In genomic region chr17:84189127-84189854, GRCm38 (mm10) we compare ENCODE assay signal across 8 mouse cellular contexts. TPM values are rescaled to one million over a fixed set of nuclear protein-coding genes. Genes with fewer than 3 reads are reported as not detected.
DNase-seq lines count a peak whose midpoint lies in the region; ATAC-seq and TF ChIP-seq lines count a peak whose summit lies in the region.

No protein-coding gene starts in this region.

- H3K27me3 ChIP-seq in ES-Bruce4 (ENCODE audit: control insufficient read depth, insufficient read depth, low read length, poor library complexity, severe bottlenecking) = no peaks in the 10 kb centered on the region
- H3K27me3 ChIP-seq in forebrain, embryonic 14.5 days (replicated peaks; ENCODE audit: control insufficient read depth, insufficient read depth, low read length) = 0 out of 2 replicates have a peak, but pooled peaks cover 3% of the 10 kb centered on the region
- no peaks in the 10 kb centered on the region for H3K27me3 ChIP-seq in kidney, adult 2 months (replicated peaks; ENCODE audit: control insufficient read depth, insufficient read depth, low read length)
- H3K27me3 ChIP-seq in midbrain, embryonic 14.5 days (ENCODE audit: control insufficient read depth, insufficient read depth, low read length) = peaks cover 10% of the 10 kb centered on the region; the same call in 1 of the 2 replicates

- H3K36me3 ChIP-seq in ES-Bruce4 (ENCODE audit: control insufficient read depth, insufficient read depth, low read length, poor library complexity, severe bottlenecking) = peaks cover 10% of the 10 kb centered on the region
- H3K36me3 ChIP-seq in forebrain, embryonic 14.5 days (ENCODE audit: control insufficient read depth, insufficient read depth, low read length) = peaks cover 15% of the 10 kb centered on the region
- peaks cover 17% of the 10 kb centered on the region for H3K36me3 ChIP-seq in kidney, adult 2 months (ENCODE audit: control insufficient read depth, insufficient read depth, low read length)
- peaks cover 11% of the 10 kb centered on the region; the same call in 1 of the 2 replicates for H3K36me3 ChIP-seq in midbrain, embryonic 14.5 days (ENCODE audit: control insufficient read depth, insufficient read depth, low read length)

- H3K4me1 ChIP-seq in ES-Bruce4 (ENCODE audit: control insufficient read depth, insufficient read depth, low read length) = peaks cover 3% of the 10 kb centered on the region
- H3K4me1 ChIP-seq in forebrain, embryonic 14.5 days (ENCODE audit: control insufficient read depth, insufficient read depth, low read length) = peaks cover 7% of the 10 kb centered on the region; the same call in 1 of the 2 replicates
- peaks cover 9% of the 10 kb centered on the region; the same call in 1 of the 2 replicates for H3K4me1 ChIP-seq in kidney, adult 2 months (ENCODE audit: control insufficient read depth, insufficient read depth, low read length)
- H3K4me1 ChIP-seq in midbrain, embryonic 14.5 days (ENCODE audit: control insufficient read depth, insufficient read depth, low read length) = peaks cover 15% of the 10 kb centered on the region

- no peaks in the 10 kb centered on the region for H3K9me3 ChIP-seq in ES-Bruce4 (replicated peaks; ENCODE audit: control insufficient read depth, insufficient read depth, low read length, poor library complexity, severe bottlenecking)
- H3K9me3 ChIP-seq in forebrain, embryonic 14.5 days (replicated peaks; ENCODE audit: control insufficient read depth, low read length) = no peaks in the 10 kb centered on the region
- no peaks in the 10 kb centered on the region for H3K9me3 ChIP-seq in midbrain, embryonic 14.5 days (ENCODE audit: control insufficient read depth, low read length)

- no peak for TF ChIP-seq POLR2A in ES-Bruce4 (IDR thresholded peaks at IDR 0.05; ENCODE audit: insufficient read depth, low read length)
- no peak for TF ChIP-seq POLR2A in kidney, adult 2 months (IDR thresholded peaks at IDR 0.05; ENCODE audit: low read depth, low read length)

- H3K4me2 ChIP-seq in forebrain, embryonic 14.5 days (ENCODE audit: low read length) = peak overlapping the region; percentile 90; the same call in 1 of the 2 replicates
- peak overlapping the region; percentile 95 for H3K4me2 ChIP-seq in midbrain, embryonic 14.5 days (ENCODE audit: low read length)

- ATAC-seq in forebrain, embryonic 14.5 days = no peak
- ATAC-seq in midbrain, embryonic 14.5 days (ENCODE audit: low FRiP score, low TSS enrichment) = no peak

- DNase-seq in heart, adult 11 months = peak; percentile 98
- DNase-seq in heart, adult 8-10 months (ENCODE audit: low spot score) = no peak
- DNase-seq in forebrain, embryonic 14.5 days (ENCODE audit: low spot score) = no peak
- DNase-seq in kidney, adult 2 months = peak; percentile 48
- no peak for DNase-seq in midbrain, embryonic 14.5 days
- no peak for DNase-seq in right cerebral cortex, postnatal 14 days
- no peak for DNase-seq in left cerebral cortex, postnatal 14 days (ENCODE audit: low spot score in 2 of 2)

- H3K4me3 ChIP-seq in ES-Bruce4 (ENCODE audit: low read depth, low read length) = no peak overlapping the region
- no peak overlapping the region for H3K4me3 ChIP-seq in forebrain, embryonic 14.5 days (ENCODE audit: low read depth, low read length)
- H3K4me3 ChIP-seq in kidney, adult 2 months (ENCODE audit: insufficient read depth, low read depth, low read length) = no peak overlapping the region
- H3K4me3 ChIP-seq in midbrain, embryonic 14.5 days (replicated peaks; ENCODE audit: low read depth, low read length) = no peak overlapping the region

- TF ChIP-seq CTCF in ES-Bruce4 (IDR thresholded peaks at IDR 0.05; ENCODE audit: low read depth, low read length) = no peak
- TF ChIP-seq CTCF in kidney, adult 2 months (conservative IDR thresholded peaks at IDR 0.05; ENCODE audit: insufficient read depth, insufficient read length, low read depth, low read length) = no peak

- peak overlapping the region; percentile 73 for H3K27ac ChIP-seq in ES-Bruce4 (ENCODE audit: insufficient read depth, low read length)
- H3K27ac ChIP-seq in forebrain, embryonic 14.5 days (ENCODE audit: low read depth, low read length) = peak overlapping the region; percentile 87
- peak overlapping the region; percentile 98 for H3K27ac ChIP-seq in kidney, adult 2 months (ENCODE audit: insufficient read depth, low read depth, low read length)
- peak overlapping the region; percentile 76 for H3K27ac ChIP-seq in midbrain, embryonic 14.5 days (replicated peaks; ENCODE audit: low read depth, low read length)

- peak overlapping the region; percentile 79 for H3K9ac ChIP-seq in ES-Bruce4 (ENCODE audit: low read depth, poor library complexity, severe bottlenecking)
- peak overlapping the region; percentile 74; the same call in 1 of the 2 replicates for H3K9ac ChIP-seq in forebrain, embryonic 14.5 days (ENCODE audit: low read length)
- H3K9ac ChIP-seq in midbrain, embryonic 14.5 days (replicated peaks; ENCODE audit: low read length) = no peak overlapping the region

- intact Hi-C loops in left cerebral cortex, postnatal 14 days (cut with DNase I) = loop anchor here (5.0 kb wide), 1 partner anchor 77 kb away; no protein-coding TSS in a partner anchor

- TF ChIP-seq EP300 in ES-Bruce4 (IDR thresholded peaks at IDR 0.05; ENCODE audit: insufficient read depth, low read depth, low read length) = no peak

- WGBS in forebrain, embryonic 14.5 days = 76% methylated on average over 5 of the region's 5 CpGs
- WGBS in kidney, adult 2 months = 61% methylated on average over 5 of the region's 5 CpGs
- 80% methylated on average over 5 of the region's 5 CpGs for WGBS in midbrain, embryonic 14.5 days

RNA-seq across cellular contexts. Expression of gene Zfp36l2, which starts 1.5 kb away (rescaled TPM):
- total RNA-seq in heart, adult 8-10 months (2022) = 10 to 100 TPM; 23.5 to 25.4 (median 24.4) TPM
- polyA plus RNA-seq in ES-Bruce4 (2011; ENCODE audit: insufficient read depth, insufficient read length, low read depth, missing spikeins) = 38.2 and 38.4 TPM in 2 replicates
- 5.6 and 6.2 TPM in 2 replicates for polyA plus RNA-seq in forebrain, embryonic 14.5 days (2014; fragmentation: Nextera tagmentation; extraction: Ambion mirVana)
- polyA plus RNA-seq in kidney, adult 2 months (2012; rRNA removed) = 34.3 and 45.8 TPM in 2 replicates
- polyA plus RNA-seq in midbrain, embryonic 14.5 days (2014; fragmentation: Nextera tagmentation; extraction: Ambion mirVana) = 4.6 and 6.4 TPM in 2 replicates
- total RNA-seq in left cerebral cortex, postnatal 14 days (2021) = 10 to 100 TPM; 16.6 to 26.1 TPM

Comparison
In these comparisons a context has a peak if more than half of its experiments do, and no peak if none do; other contexts are left out.
1. DNase-seq: peak in heart, adult 11 months (single experiment) and kidney, adult 2 months (single experiment); none in heart, adult 8-10 months (single experiment), forebrain, embryonic 14.5 days (single experiment), midbrain, embryonic 14.5 days (single experiment), right cerebral cortex, postnatal 14 days (single experiment) and left cerebral cortex, postnatal 14 days (0 of 2).
2. Peak in every context shown above with its lines, with median percentiles within 50 percentile points of each other: H3K27ac ChIP-seq.